Mouse (Mus musculus) testis, adult 2 months (tissue): ENCODE data around the gene Hoxc6. TPM values are rescaled to one million over a fixed set of nuclear protein-coding genes. Genes with fewer than 3 reads are reported as not detected.
A peak's percentile ranks its signal among the peaks of the same experiment; 100 is the strongest.

Experiments
- H3K27ac ChIP-seq: fragments of 200-500 bp; 2 replicates; pipeline ENCODE4 v1.5.1; 2012; ENCODE audit warnings: low read depth, low read length; ENCODE audit not compliant: control insufficient read depth, insufficient read depth
- H3K27me3 ChIP-seq: fragments of 200-500 bp; 2 replicates; pipeline ENCODE4 v1.6.1; 2012; ENCODE audit warnings: mild to moderate bottlenecking, low read length, moderate library complexity; ENCODE audit not compliant: control insufficient read depth, insufficient read depth
- H3K36me3 ChIP-seq: fragments of 200-500 bp; 2 replicates; pipeline ENCODE4 v1.6.1; 2012; ENCODE audit warnings: mild to moderate bottlenecking, low read length; ENCODE audit not compliant: control insufficient read depth, insufficient read depth
- H3K4me1 ChIP-seq: fragments of 200-500 bp; 2 replicates; pipeline ENCODE4 v1.6.1; 2012; ENCODE audit warnings: low read length; ENCODE audit not compliant: control insufficient read depth, insufficient read depth
- H3K4me3 ChIP-seq: fragments of 200-500 bp; 2 replicates; pipeline ENCODE4 v1.5.1; 2012; ENCODE audit warnings: low read depth, mild to moderate bottlenecking, low read length, moderate library complexity, mixed read lengths; ENCODE audit not compliant: control insufficient read depth
- CTCF ChIP-seq: fragments of 200-500 bp; IDR thresholded peaks from 2 replicates; pipeline ENCODE4 v1.5.1; 2012; ENCODE audit warnings: low read depth, mild to moderate bottlenecking, inconsistent platforms, low read length, moderate library complexity; ENCODE audit not compliant: control insufficient read depth, insufficient read depth, insufficient replicate concordance
- POLR2A ChIP-seq: fragments of 200-500 bp; IDR thresholded peaks from 2 replicates; pipeline ENCODE4 v1.6.1; 2012; ENCODE audit warnings: low read depth, mild to moderate bottlenecking, inconsistent platforms, low read length, moderate library complexity; ENCODE audit not compliant: control insufficient read depth
- polyA plus RNA-seq: library from polyadenylated mRNA; depleted of rRNA; stranded (reverse); fragments of >200 nt; gene quantifications from 2 replicates; pipeline ENCODE4 v1.2.3, GENCODE M21; 2012

Gene Hoxc6
- polyA plus RNA-seq, 1 experiment, result 1.0 TPM

DNA sequence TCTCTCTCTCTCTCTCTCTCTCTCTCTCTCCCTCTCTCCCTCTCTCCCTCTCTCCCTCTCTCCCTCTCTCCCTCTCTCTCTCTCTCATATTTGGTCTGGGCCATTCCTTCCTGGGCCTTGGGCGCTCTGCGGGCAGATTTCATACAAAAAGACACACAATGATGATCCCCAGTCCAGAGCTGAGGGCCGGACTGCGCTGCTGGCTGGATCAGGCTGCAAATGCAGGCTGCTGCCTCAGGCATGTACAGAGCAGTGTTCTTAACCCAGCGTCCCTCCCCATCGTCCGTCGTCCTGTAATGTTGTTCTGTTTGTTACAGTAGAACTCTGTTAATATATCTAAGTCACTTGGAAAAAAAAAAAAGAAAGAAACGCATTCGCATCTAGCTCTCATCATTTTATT is 13.5 kb upstream of the Hoxc6 start:
- H3K27me3 ChIP-seq, result peaks cover 13% of the 10 kb centered on the region
- no peaks in the 10 kb centered on the region for H3K36me3 ChIP-seq
- H3K4me1 ChIP-seq, result peaks cover 4% of the 10 kb centered on the region
- TF ChIP-seq POLR2A (no peak), CTCF (no peak)
- H3K27ac ChIP-seq, result no peak overlapping the region
- no peak overlapping the region for H3K4me3 ChIP-seq

- Histone ChIP-seq H3K27ac (no peak overlapping the region), H3K4me3 (no peak overlapping the region), H3K36me3 (no peaks in the 10 kb centered on the region), H3K4me1 (peaks cover 4% of the 10 kb centered on the region), H3K27me3 (peaks cover 13% of the 10 kb centered on the region)
- TF ChIP-seq POLR2A, result no peak
- no peak for TF ChIP-seq CTCF
Observed at GRCm38 (mm10) chr15:102984925-102985324, 13.1 kb upstream of the Hoxc6 start.

DNA sequence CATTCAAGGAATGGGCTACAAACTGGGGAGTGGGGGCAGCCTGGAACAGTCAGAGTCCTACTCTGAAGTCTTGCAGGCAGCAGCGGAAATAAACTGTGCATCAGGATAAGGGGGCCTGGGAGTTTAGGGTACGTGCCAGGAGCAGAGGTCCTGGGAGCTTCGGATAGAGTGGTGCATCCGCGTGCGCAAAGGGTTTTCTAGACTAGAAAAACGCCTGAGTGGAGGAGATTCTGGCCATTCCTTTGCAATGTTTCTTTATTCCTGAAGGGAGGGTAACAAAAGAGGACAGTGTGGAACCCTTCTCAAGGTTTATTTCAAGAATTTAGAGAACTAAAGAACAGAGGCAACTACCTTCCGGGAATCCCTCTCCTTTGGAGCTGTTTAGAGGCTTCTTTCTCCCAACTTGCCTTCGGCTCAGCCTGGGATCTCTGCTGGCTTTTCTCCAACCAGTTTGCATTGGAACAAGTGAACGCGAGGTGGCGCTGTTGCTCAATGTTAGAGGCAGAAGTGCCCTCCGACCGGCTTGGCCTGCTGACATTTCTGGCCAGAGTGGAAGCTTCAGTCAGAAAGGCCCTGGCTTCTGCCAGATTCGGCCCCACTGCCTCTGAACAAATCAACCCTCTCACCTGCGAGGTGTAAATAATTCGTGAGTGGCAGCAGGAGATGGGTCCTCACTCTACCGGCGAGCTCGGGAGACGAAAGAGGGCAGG is 10.8 kb upstream of the Hoxc6 start:
- no peak overlapping the region for H3K4me3 ChIP-seq
- H3K4me1 ChIP-seq, result peaks cover 4% of the 10 kb centered on the region
- peaks cover 12% of the 10 kb centered on the region for H3K27me3 ChIP-seq
- no peak for TF ChIP-seq POLR2A
- TF ChIP-seq CTCF, result peak; percentile 93; the same call in 1 of the 2 replicates
- H3K36me3 ChIP-seq, result no peaks in the 10 kb centered on the region
- no peak overlapping the region for H3K27ac ChIP-seq

GRCm38 (mm10) chr15:102988078-102988477 is 10.0 kb upstream of the Hoxc6 start:
- TF ChIP-seq POLR2A (no peak), CTCF (no peak)
- Histone ChIP-seq H3K27me3 (peaks cover 10% of the 10 kb centered on the region), H3K4me1 (peaks cover 5% of the 10 kb centered on the region), H3K4me3 (no peak overlapping the region), H3K36me3 (no peaks in the 10 kb centered on the region), H3K27ac (no peak overlapping the region)

DNA sequence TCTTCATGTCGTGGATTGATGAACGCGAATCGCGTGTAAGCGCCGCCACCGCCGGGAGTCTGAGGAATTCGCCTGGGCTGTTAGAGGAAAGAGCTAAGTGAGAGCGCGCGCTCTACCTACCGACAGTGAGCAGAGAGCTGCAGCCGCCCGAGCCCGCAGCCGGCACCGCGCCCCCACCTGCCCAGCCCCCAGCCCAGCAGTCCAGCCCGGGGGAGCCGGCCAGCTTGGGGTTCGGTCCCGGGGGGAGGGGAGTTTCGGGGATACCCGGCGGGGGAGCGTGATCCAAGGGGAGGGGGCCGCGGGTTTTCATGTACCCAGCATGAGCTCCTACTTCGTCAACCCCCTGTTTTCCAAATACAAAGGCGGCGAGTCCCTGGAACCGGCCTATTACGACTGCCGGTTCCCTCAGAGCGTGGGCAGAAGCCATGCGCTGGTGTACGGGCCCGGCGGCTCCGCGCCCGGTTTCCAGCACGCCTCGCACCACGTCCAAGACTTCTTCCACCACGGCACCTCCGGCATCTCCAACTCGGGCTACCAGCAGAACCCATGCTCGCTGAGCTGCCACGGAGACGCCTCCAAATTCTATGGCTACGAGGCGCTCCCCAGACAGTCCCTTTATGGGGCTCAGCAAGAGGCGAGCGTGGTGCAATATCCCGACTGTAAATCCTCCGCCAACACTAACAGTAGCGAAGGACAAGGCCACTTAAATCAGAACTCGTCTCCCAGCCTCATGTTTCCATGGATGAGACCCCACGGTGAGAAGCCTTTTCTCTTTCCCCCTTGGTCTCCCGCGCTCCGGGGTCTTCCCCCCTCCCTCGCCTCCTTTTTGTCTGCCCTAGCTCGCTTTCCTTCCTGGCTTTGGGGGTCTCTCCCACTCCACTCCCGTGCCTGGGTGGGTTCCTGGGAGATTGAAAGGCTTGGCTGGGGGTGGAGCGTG is 7.3 kb upstream of the Hoxc6 start, which contains the start of gene Hoxc8:
Gene Hoxc8 (plus strand): TSS at position 147 of the 937 bp plus-strand sequence.
- peaks cover 7% of the 10 kb centered on the region for H3K27me3 ChIP-seq
- peak within 1 kb of the TSS; percentile 52 for H3K4me3 ChIP-seq
- H3K36me3 ChIP-seq, result no peaks in the 10 kb centered on the region
- peaks cover 5% of the 10 kb centered on the region for H3K4me1 ChIP-seq
- TF ChIP-seq POLR2A, result no peak
- TF ChIP-seq CTCF, result no peak
- no peak within 1 kb of the TSS for H3K27ac ChIP-seq

- no peak overlapping the region for H3K4me3 ChIP-seq
- H3K27me3 ChIP-seq, result peaks cover 13% of the 10 kb centered on the region
- no peaks in the 10 kb centered on the region for H3K36me3 ChIP-seq
- peaks cover 5% of the 10 kb centered on the region for H3K4me1 ChIP-seq
- TF ChIP-seq POLR2A, result no peak
- TF ChIP-seq CTCF, result no peak
- H3K27ac ChIP-seq, result peak overlapping the region; percentile 53
Observed at GRCm38 (mm10) chr15:102991782-102992181, 6.3 kb upstream of the Hoxc6 start.

- TF ChIP-seq CTCF (no peak), POLR2A (no peak)
- H3K4me3 ChIP-seq, result no peak overlapping the region; the same call in 1 of the 2 replicates
- peaks cover 14% of the 10 kb centered on the region for H3K27me3 ChIP-seq
- H3K27ac ChIP-seq, result peak overlapping the region; percentile 53
- peaks cover 5% of the 10 kb centered on the region for H3K4me1 ChIP-seq
- no peaks in the 10 kb centered on the region for H3K36me3 ChIP-seq
Observed at GRCm38 (mm10) chr15:102992206-102992605, 5.9 kb upstream of the Hoxc6 start.
